Mouse (Mus musculus): ENCODE results near the gene Timm8b. TPM values are rescaled to one million over a fixed set of nuclear protein-coding genes. Genes with fewer than 3 reads are reported as not detected.
A peak's percentile ranks its signal among the peaks of the same experiment; 100 is the strongest.
"Not testable (repeated sequence)": the region's sequence is repeated elsewhere in the genome, so short reads cannot be mapped to it uniquely, and the experiment has no call there.

Gene Timm8b
- total RNA-seq, 4 experiments from 2014 or later = 182 to 219 (median 194) TPM

- DNase-seq (ENCODE audit: low spot score in 2 of 2) = no peak
Measured at GRCm38 (mm10) chr9:50602055-50602845, 1.5 kb upstream of the Timm8b start.

DNA sequence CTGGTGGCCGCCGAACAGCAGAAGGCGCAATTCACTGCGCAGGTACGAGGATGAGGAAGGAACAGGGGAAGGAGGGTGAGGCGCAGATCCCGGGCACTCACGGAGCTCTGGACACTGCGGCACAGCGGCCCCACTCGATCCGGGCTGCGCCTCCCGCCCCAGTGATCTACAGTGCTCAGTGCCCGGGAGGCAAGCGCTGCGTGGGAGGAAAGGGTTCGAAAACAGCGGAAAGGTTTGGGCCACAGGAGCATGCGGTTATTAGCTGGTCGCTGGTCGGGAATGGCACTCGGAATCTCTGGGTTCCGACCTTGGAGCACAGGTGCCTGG, 251 bp downstream of the Timm8b start:
- no peak for DNase-seq (ENCODE audit: low spot score in 2 of 2)

GRCm38 (mm10) chr9:50604338-50604737, 628 bp downstream of the Timm8b start:
- DNase-seq (ENCODE audit: low spot score in 2 of 2) = no peak

DNA sequence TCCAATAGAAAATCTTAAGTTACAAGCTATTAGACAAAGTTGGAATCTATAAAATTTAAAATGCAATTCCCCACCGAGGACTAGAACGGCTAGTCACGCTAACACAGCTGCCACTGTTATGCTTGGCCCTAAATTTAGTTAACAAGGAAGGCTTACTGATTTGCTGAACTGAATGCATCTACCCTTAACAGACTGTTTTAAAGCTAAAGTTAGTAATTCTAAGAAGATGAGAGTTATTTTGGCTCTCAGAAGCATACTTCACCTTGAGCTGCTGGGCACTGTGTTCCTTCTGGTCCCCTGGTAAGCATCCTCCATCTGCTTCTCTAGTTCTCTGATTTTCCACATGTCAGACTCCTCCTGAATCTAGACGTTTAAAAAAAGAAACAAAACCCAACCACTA, 8.4 kb downstream of the Timm8b start:
- no peak for DNase-seq (ENCODE audit: low spot score in 2 of 2)

DNA sequence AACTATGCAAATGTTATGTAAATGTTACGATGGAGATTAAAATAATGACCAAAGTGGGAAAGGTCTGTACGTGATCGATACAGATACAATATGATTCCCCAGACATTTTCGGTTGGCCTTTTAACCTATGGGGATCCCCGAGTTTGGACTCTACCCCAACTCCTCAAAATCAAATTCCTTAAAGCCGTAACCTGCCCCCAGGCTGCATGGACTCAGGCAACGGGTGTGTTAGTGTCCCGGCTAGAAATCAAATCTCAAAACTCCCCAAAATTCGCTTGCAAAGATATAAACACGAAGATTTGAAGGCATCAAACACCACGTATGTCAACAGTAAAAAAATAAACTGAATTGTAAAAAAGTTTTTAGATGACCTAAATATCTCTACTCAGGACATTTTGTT, 12.5 kb downstream of the Timm8b start:
- DNase-seq (ENCODE audit: low spot score in 2 of 2) = no peak

DNA sequence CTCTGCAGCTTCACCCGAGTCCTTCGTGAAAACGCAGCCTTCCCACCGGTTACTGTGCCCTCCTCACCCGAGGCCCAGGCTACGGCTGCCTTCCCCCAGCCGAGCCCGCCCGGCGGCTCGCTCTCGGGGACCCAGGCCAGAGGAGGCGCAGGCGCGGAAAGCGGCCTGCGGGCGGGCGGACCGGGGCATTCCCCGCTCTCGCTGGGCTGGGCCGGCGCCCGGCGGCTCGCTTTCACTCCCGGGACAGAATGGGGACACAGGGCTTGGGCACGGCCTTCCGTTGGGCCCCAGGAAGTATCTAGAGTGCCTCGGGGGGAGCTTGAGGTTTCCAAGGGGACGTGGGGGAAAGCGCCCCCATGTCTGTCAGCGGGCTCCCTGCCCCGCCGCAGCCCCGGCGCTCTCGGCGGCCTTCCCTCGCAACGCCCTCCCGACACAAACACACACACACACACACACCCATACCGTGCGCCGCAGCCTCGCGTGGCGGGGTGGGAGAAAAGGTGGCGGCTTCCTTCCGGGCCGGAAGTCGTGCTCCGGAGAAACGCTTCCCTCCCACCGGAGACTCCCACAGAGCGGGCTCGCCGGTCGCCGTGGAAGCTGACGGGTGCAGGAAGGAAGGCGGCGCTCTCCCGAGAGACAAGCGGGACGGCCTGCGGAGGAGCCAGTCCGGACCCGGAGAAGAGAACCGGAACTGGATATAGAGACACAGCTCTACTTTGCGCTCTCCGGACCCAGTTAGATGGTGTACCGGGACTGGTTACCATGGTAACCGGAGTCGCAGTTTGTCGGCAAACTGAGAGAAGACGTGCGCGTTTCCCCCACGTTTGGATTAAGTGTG, 13.3 kb downstream of the Timm8b start, which contains the start of the genes Pih1d2 and Nkapd1:
Pih1d2 (plus strand) TSS at position 556 of the 838 bp plus-strand sequence.
Nkapd1 (minus strand) TSS at position 699 of the 838 bp plus-strand sequence.
- DNase-seq (ENCODE audit: low spot score in 2 of 2) = peak; percentile 83 to 92

DNA sequence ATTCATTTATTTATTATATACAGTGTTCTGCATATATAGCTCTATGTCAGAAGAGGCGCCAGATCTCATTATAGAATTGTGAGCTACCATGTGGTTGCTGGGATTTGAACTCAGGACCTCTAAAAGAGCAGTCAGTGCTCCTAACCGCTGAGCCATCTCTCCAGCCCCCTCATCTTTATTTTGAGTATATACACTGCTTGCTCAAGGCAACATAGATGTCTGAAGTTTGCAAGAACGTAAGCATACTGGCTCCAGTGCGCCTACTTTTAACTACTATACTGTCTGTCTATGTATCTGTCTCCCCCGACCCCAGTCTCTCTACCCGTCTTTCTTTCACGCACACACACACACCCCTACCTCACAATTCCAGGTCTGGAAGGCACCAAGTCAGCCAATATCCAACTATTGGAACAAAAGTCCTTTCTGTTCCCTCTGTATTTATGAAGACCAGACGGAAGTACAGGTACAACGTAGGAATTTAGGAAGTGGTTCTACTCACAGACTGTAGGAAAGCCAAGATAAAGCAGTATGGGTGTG, 14.2 kb downstream of the Timm8b start:
- DNase-seq (ENCODE audit: low spot score in 2 of 2) = no peak

DNA sequence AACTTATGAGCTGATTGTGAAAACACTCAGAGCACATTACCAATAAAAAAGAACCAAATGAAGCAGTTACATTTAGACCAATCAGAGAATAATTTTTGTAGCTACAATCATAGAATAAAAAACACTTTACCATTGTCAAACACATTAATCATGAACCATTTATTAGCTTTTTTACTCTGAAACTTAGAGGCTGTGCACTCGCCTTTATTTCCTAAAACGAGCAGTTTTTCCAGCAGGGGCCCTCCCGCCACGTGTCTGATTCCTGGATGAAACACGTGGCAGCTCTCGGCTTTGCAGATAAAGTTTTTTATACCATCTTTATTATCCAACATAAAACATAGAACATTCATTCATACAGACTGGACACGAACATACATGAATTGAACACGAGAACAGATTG, 27.2 kb downstream of the Timm8b start:
- DNase-seq (ENCODE audit: low spot score in 2 of 2) = not testable (repeated sequence)

GRCm38 (mm10) chr9:50632016-50632688, 28.4 kb downstream of the Timm8b start:
- no peak for DNase-seq (ENCODE audit: low spot score in 2 of 2)

GRCm38 (mm10) chr9:50633059-50633458, 29.3 kb downstream of the Timm8b start:
- no peak for DNase-seq (ENCODE audit: low spot score in 2 of 2)

DNA sequence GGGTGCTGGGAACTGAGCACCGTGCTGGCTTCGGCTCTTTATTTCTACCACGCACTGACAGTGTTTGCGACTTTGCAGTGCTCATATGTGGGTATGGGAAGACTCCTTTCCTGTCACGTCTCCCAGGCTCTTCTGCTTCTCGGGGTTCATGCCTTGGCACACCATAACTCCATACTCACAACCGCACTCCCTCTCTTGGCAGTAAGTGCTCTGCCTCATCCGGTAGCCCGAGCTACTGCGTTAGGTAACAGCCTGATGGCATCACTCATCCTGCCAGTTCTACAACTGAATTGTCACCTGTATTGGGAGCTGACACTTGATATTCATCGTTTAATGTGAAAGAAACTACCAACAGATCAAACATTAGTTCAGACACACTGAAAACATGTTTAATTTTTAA, 30.6 kb downstream of the Timm8b start:
- no peak for DNase-seq (ENCODE audit: low spot score in 2 of 2)

DNA sequence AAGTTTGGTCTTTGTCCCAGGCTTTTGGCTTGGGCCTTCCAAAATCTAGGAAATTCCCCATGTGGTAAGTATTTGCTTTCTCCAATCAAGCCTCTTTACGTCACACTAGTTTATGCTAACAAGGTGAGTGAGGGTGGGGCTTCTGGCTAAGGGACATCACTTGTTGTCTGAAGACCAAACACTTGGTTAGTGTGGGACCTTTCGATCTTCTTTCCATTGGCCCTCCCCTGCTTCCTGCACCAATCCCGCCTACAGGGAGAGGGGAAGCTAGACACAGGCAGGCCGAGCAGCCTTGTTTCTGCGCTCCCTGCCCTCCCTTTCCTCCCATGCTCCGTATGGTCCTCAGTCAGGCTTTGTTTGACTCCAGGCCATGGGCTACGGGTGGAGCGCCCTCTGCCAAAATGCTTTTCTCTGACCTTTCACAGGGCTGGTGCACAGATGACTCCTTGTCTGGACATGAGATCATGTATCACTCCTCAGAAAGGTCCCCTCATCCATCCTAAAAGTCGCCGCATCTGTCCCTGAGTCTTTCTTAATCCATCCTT, 43.2 kb downstream of the Timm8b start:
- no peak for DNase-seq (ENCODE audit: low spot score in 2 of 2)

DNA sequence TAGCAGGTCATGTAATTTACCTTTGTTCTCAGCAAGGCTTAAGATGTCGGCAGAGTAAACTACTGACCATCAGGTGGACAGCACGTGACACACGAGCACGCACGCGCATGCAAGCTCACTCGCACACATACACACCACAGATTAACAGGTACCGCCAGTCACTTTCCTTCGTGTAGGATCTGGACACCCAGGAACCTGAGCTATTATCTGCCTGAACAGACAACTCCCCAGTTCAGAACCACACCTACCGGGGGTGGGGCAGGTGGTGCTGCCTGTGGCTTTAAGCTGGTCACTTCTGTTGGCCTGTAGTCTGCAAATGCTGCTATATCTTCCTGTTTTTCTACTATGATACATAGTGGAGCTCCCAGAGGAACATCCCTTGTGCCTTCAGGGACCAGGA, 46.8 kb downstream of the Timm8b start:
- no peak for DNase-seq (ENCODE audit: low spot score in 2 of 2)

Other genes starting within 250 kb of the Timm8b start
- gene Plet1, start 109.4 kb upstream of the Timm8b start, total RNA-seq (2022) = under 1 TPM in 2 of 4 experiments, not detected in 2; 0.36 to 0.39 TPM
- 10 to 100 TPM; 34.3 to 38.0 (median 35.7) TPM for gene Pts, start 75.2 kb upstream of the Timm8b start, total RNA-seq (2022)
- gene Il18, start 49.1 kb upstream of the Timm8b start, total RNA-seq (2022) = 10 to 100 TPM; 25.3 to 29.3 (median 27.6) TPM
- gene Bco2, start 48.7 kb upstream of the Timm8b start, total RNA-seq (2022) = 1 to 10 TPM; 3.2 to 5.4 (median 4.1) TPM
- gene Tex12, start 42.6 kb upstream of the Timm8b start, total RNA-seq (2022) = not detected
- 100 to 1,000 TPM; 108 to 126 (median 114) TPM for gene Sdhd, start 98 bp upstream of the Timm8b start, total RNA-seq (2022)
- 1 to 10 TPM; 2.7 to 6.2 (median 5.7) TPM for gene Pih1d2, start 13.4 kb downstream of the Timm8b start, total RNA-seq (2022)
- gene Nkapd1, start 13.6 kb downstream of the Timm8b start, total RNA-seq (2022) = 10 to 100 TPM; 17.0 to 23.7 (median 19.5) TPM
- 100 to 1,000 TPM; 117 to 138 (median 125) TPM for gene Dlat, start 55.9 kb downstream of the Timm8b start, total RNA-seq (2022)
- 100 to 1,000 TPM in 2 of 4 experiments, 10 to 100 TPM in 2; 67.3 to 107 (median 93.0) TPM for gene Dixdc1, start 135.6 kb downstream of the Timm8b start, total RNA-seq (2022)
- 1 to 10 TPM in 3 of 4 experiments, under 1 TPM in 1; 0.96 to 2.3 (median 1.8) TPM for gene 2310030G06Rik, start 142.6 kb downstream of the Timm8b start, total RNA-seq (2022)
- gene Cryab, start 147.4 kb downstream of the Timm8b start, total RNA-seq (2022) = 100 to 1,000 TPM; 136 to 196 (median 167) TPM
- gene Hspb2, start 148.4 kb downstream of the Timm8b start, total RNA-seq (2022) = 1 to 10 TPM in 2 of 4 experiments, under 1 TPM in 1, not detected in 1; 0.91 to 2.1 (median 1.5) TPM
- gene Fdxacb1, start 164.3 kb downstream of the Timm8b start, total RNA-seq (2022) = 10 to 100 TPM in 1 of 4 experiments, 1 to 10 TPM in 3; 5.4 to 10.9 (median 6.7) TPM
- gene Alg9, start 171.1 kb downstream of the Timm8b start, total RNA-seq (2022) = 10 to 100 TPM; 21.2 to 34.8 (median 31.2) TPM
- 10 to 100 TPM; 23.3 to 33.3 (median 29.2) TPM for gene 1110032A03Rik, start 171.6 kb downstream of the Timm8b start, total RNA-seq (2022)
- 10 to 100 TPM; 17.0 to 20.1 (median 19.4) TPM for gene Ppp2r1b, start 241.4 kb downstream of the Timm8b start, total RNA-seq (2022)

Data from layer of hippocampus, adult 8-10 months (tissue).